Mouse (Mus musculus): Measurements from ENCODE around the gene Szt2. TPM values are rescaled to one million over a fixed set of nuclear protein-coding genes. Genes with fewer than 3 reads are reported as not detected.

Szt2 gene
- polyA plus RNA-seq, 1 experiment from 2014 or later = 13.6 TPM

DNA sequence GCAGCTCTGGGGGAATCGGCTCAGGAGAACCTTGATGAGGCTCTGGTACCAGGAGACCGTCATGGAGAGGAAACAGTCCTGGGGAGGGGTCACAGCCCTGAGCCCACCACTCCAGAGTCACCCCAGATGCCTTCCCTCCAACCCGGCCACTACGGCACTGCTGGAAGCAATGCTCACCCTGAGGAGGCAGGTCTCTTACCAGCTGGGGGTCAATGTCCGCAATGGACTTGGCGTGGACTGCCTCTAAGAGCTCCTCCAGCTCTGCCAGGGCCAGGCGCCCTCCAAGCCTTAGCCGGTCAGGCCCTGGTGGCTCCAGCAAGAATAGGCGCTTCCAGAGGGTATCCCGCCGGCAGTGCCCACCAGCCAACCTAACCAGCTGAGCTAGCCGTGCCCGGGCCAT, 44.4 kb downstream of the Szt2 start:
- no peak overlapping the region for H3K27ac ChIP-seq
- H3K4me3 ChIP-seq = no peak overlapping the region
- peaks cover 79% of the 10 kb centered on the region for H3K36me3 ChIP-seq
- peaks cover 9% of the 10 kb centered on the region for H3K4me1 ChIP-seq
- H3K9me3 ChIP-seq (replicated peaks) = no peaks in the 10 kb centered on the region
- no peak overlapping the region for H3K9ac ChIP-seq
- no peaks in the 10 kb centered on the region for H3K27me3 ChIP-seq
- 94% methylated on average over 13 of the region's 13 CpGs for WGBS
- no peak overlapping the region for H3K4me2 ChIP-seq (replicated peaks)
- ATAC-seq (ENCODE audit: low FRiP score) = no peak

DNA sequence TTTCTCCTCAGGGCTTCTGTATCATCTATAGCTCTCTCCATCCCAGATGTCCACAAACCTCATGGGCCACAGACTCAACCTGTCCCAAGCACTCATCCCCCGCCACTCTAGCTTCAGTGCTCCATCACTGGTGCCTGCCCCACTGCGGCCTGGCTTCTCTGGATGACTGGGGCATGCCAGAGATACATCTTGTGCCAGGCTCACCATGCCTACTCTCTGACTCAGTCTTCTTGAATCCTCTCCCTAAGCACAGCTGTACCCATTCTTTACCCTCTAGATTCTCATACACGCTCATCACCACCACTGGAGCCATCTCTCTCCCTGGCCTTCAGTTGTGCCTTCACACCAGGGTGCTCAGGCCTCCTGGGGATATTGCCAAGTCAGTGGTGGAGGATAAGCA, 45.1 kb downstream of the Szt2 start:
- no peak overlapping the region for H3K4me3 ChIP-seq
- 94% methylated on average over 3 of the region's 3 CpGs for WGBS
- H3K27ac ChIP-seq = no peak overlapping the region
- peaks cover 13% of the 10 kb centered on the region for H3K4me1 ChIP-seq
- no peaks in the 10 kb centered on the region for H3K27me3 ChIP-seq
- H3K36me3 ChIP-seq = peaks cover 72% of the 10 kb centered on the region
- no peak overlapping the region for H3K4me2 ChIP-seq (replicated peaks)
- no peak for ATAC-seq (ENCODE audit: low FRiP score)
- H3K9me3 ChIP-seq (replicated peaks) = no peaks in the 10 kb centered on the region
- H3K9ac ChIP-seq = no peak overlapping the region

DNA sequence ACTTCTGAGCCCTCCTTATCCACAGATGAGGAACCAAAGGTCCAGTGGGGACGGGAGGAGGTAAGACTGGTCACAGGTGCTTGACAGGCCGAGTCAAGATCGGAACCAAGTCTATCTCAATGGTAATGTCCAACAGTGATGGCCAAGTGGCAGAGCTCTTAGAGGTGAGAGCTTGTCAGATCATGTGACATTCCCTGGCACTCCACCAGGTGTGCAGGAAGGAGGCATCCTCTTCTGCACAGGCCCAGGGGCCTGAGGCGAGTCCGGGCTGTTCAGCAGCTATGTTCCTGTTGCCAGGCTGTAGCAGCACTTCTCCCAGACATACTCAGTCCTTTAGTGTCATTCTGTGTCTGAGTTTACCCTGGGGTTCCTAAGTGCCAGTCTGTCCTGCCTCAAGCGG, 46.2 kb downstream of the Szt2 start:
- H3K36me3 ChIP-seq = peaks cover 62% of the 10 kb centered on the region

DNA sequence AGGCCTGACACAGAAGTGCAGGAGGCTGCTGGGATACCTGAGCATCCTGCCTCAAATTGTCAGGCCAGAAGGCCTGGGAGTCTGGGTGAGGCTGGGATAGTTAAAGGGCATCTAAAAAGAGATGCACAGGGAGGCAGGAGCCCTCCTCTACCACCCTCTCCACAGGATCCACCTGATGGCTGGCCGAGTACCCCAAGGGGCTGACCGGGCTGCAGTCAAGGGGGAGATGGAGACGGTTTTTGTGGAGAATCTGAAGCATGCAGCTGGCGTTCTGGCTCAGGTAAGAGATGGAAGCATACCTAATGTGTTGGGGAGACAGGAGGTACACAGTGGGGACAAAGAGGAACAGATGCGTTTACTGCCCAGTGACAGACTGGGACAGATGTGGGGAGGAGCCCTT, 47.6 kb downstream of the Szt2 start:
- Histone ChIP-seq H3K4me3 (no peak overlapping the region), H3K4me1 (peaks cover 13% of the 10 kb centered on the region), H3K27ac (no peak overlapping the region), H3K9ac (no peak overlapping the region), H3K36me3 (peaks cover 50% of the 10 kb centered on the region), H3K9me3 (replicated peaks) (no peaks in the 10 kb centered on the region), H3K27me3 (no peaks in the 10 kb centered on the region), H3K4me2 (replicated peaks) (no peak overlapping the region)
- no peak for ATAC-seq (ENCODE audit: low FRiP score)
- WGBS = 89% methylated on average over 5 of the region's 5 CpGs

More for the DNA sequence above, 46.2 kb downstream of the Szt2 start:
- Histone ChIP-seq H3K9ac (no peak overlapping the region), H3K4me3 (no peak overlapping the region), H3K4me1 (peaks cover 13% of the 10 kb centered on the region), H3K27me3 (no peaks in the 10 kb centered on the region), H3K9me3 (replicated peaks) (no peaks in the 10 kb centered on the region), H3K4me2 (replicated peaks) (no peak overlapping the region), H3K27ac (no peak overlapping the region)
- ATAC-seq (ENCODE audit: low FRiP score) = no peak
- 87% methylated on average over 6 of the region's 6 CpGs for WGBS

DNA sequence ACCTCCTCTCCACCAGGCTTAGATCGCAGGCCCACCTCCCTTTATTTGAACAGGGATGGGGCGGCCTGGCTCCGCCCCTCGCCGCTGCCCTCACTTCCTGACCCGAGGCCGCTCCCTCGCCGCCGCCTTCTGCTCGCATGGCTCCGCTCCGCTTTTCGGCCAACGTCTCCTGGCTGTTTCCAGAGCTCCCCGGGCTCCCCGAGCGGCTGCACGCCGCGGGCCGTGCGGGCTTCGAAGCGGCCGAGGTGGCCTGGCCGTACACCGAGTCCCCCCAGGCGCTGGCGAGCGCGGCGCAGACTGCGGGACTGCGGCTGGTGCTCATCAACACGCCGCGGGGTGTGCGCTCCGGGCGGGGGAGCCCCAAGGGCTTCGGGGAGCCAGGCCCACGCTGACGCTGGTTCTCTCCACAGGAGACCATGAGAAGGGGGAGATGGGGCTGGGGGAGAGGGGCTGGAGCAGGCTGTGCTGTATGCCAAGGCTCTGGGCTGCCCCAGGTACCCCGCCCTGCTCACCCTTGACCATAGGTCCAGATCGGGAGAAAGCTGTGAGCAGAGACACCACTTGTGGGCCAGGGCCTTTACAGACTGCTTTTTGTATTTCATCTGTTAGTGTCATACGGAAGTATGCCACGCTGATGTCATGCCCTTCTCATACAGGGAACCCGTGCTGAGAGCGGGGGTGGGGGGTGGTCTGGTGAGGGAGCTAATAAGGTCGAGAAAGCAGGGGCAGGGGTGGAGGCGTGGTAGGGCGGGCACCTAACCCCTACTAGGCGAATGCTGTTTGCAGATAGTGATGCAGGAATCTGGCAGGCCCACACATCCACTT, 49.0 kb downstream of the Szt2 start:
- Histone ChIP-seq H3K4me2 (replicated peaks) (peak overlapping the region; percentile 96), H3K4me1 (peaks cover 13% of the 10 kb centered on the region), H3K27ac (peak overlapping the region; percentile 90), H3K9ac (peak overlapping the region; percentile 78), H3K9me3 (replicated peaks) (no peaks in the 10 kb centered on the region), H3K36me3 (peaks cover 37% of the 10 kb centered on the region), H3K4me3 (peak overlapping the region; percentile 53), H3K27me3 (no peaks in the 10 kb centered on the region)
- 1% methylated on average over 52 of the region's 54 CpGs for WGBS
- peak; percentile 84 for ATAC-seq (ENCODE audit: low FRiP score)

DNA sequence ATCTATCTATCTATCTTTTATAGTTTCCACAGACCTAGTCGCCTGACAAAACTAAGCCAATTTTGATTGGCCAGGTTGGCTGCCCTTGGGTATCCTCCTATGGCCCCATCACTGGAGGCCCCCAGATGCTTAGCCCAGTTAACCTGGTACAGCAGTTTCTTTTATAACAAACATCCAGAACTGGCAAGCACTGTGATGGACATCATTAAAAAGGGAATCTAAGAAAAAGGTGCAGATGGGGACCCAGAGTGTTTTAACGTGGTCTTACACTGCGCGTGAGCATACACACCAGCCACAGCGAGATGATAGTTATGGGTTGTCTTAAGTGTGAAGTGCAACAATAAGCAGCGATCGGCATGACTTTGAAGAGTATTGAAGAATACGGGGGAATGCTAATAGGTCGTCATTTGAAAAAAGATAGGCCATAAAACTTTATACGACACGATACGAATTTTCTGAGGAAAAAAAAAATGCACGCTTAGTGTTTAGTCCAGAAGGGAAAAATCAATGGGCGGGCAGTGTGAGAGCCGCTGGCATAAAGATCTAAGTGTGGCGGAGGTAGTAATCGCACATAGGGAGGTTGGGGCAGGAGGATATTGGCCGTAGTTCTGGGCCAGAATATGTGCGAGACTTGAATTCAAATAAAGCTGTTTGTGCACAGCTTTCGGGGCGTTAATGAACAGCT, 49.7 kb downstream of the Szt2 start:
- WGBS = 17% methylated on average over 21 of the region's 21 CpGs
- Histone ChIP-seq H3K27ac (peak overlapping the region; percentile 90), H3K27me3 (no peaks in the 10 kb centered on the region), H3K4me1 (peaks cover 13% of the 10 kb centered on the region), H3K4me2 (replicated peaks) (peak overlapping the region; percentile 96), H3K4me3 (peak overlapping the region; percentile 53), H3K9ac (peak overlapping the region; percentile 78), H3K9me3 (replicated peaks) (no peaks in the 10 kb centered on the region), H3K36me3 (peaks cover 29% of the 10 kb centered on the region)
- 0 out of 2 replicates have a peak, but pooled peaks have one; percentile 32 for ATAC-seq (ENCODE audit: low FRiP score)

DNA sequence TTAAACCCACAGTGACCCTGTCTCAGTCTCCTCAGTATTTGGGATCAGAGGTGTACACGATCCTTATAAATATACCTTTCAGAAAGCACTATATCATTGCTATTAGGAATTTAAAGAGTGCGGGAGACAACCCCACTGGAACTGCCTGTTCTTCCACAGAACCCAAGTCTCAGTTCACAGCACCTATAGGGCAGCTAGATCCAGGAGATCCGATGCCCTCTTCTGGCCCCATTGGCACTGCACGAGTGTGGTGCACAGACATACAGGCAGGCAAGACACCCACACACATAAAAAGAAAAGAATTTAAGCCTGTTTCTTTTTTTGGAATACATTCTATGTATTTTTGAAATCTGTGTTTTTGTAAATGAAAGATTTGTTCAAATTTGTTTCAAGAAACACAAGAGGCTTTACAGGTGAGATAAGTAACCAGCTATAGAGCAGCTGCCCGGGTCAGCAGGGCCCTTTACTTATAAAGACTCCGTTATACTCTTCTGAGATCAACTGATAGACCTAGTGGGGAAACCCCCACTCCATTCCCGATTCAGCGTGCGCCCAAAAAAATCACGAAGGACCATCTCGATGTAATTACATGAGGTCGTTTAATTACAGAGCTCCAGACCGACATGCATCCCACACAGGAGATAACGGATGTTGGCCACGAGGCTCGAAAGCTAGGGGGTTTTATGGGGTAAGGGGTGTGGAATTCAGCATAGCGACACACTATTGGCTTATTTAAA, 50.7 kb downstream of the Szt2 start:
- H3K36me3 ChIP-seq = peaks cover 19% of the 10 kb centered on the region
- H3K9me3 ChIP-seq (replicated peaks) = no peaks in the 10 kb centered on the region
- 90% methylated on average over 17 of the region's 17 CpGs for WGBS
- no peak overlapping the region for H3K9ac ChIP-seq
- no peak overlapping the region for H3K4me2 ChIP-seq (replicated peaks)
- H3K27ac ChIP-seq = no peak overlapping the region
- no peak for ATAC-seq (ENCODE audit: low FRiP score)
- peaks cover 13% of the 10 kb centered on the region for H3K4me1 ChIP-seq
- no peak overlapping the region for H3K4me3 ChIP-seq
- H3K27me3 ChIP-seq = no peaks in the 10 kb centered on the region

DNA sequence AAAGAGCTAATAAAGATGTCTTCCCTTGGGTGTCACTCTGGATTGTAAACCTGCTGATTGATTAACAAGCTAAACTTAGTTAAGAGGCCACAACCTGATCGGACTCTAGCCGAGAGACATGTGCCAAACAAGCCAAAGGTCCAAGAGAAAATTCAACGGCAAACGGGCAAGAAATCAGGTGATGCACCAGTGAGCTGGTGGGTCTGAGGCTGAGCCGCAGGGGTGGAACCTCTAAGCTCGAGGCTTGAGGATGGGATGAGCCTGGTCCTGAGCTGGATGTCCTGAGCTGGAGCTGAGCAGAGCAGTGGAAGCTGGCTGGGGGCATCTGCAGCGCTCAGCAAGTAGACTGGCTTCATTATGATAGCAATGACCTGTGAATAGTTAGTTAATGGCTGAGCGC, 51.6 kb downstream of the Szt2 start:
- WGBS = 88% methylated on average over 8 of the region's 8 CpGs

DNA sequence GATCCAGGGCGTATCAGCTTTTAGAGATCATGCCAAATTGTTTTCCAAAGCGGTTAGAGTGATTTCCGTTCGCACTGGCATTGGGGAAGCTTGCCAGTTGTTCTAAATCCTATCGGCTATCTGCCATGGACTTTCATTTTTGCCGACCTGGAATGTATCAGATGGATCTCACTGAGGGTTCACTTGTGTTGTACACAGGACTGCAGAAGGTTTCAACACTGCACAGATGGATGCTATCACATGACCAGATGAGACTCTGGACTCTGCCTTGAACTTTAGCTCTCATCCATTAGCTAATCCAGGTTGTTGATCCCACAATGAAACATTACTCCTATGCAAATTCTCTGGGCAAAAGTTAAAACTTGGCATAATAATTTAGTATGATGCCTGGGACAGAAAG, 52.3 kb downstream of the Szt2 start:
- Histone ChIP-seq H3K9ac (no peak overlapping the region), H3K36me3 (peaks cover 3% of the 10 kb centered on the region; the same call in 1 of the 2 replicates), H3K27me3 (no peaks in the 10 kb centered on the region), H3K27ac (no peak overlapping the region), H3K4me2 (replicated peaks) (no peak overlapping the region), H3K9me3 (replicated peaks) (no peaks in the 10 kb centered on the region), H3K4me1 (peaks cover 13% of the 10 kb centered on the region), H3K4me3 (no peak overlapping the region)
- ATAC-seq (ENCODE audit: low FRiP score) = no peak
- whole genome bisulfite sequencing = 91% methylated on average over 6 of the region's 6 CpGs

More for the DNA sequence above, 51.6 kb downstream of the Szt2 start:
- Histone ChIP-seq H3K4me1 (peaks cover 13% of the 10 kb centered on the region), H3K27ac (no peak overlapping the region), H3K36me3 (peaks cover 11% of the 10 kb centered on the region), H3K27me3 (no peaks in the 10 kb centered on the region), H3K9me3 (replicated peaks) (no peaks in the 10 kb centered on the region), H3K4me3 (no peak overlapping the region), H3K4me2 (replicated peaks) (no peak overlapping the region), H3K9ac (no peak overlapping the region)
- ATAC-seq (ENCODE audit: low FRiP score) = no peak

DNA sequence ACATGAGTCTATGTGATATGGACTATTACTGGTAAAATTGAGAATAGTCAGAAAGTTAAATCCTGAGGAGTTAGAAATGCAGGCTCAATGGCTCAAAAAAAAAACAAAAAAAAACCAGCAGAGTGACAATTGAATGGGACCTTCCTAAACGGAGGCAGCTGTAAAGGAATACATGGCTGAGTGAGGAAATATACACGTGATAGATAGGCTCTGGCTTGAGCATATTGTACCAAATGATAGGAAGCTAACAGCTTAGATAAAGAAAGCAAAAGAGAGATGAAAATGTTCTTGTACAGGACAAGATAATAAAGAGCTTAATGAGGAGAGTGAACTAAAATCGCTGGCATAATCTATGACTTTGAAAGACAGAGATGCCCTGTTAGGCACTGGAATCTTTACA, 54.8 kb downstream of the Szt2 start:
- no peak overlapping the region for H3K27ac ChIP-seq
- ATAC-seq (ENCODE audit: low FRiP score) = no peak
- H3K4me2 ChIP-seq (replicated peaks) = no peak overlapping the region
- no peak overlapping the region for H3K4me3 ChIP-seq
- no peaks in the 10 kb centered on the region for H3K9me3 ChIP-seq (replicated peaks)
- H3K4me1 ChIP-seq = peaks cover 2% of the 10 kb centered on the region
- H3K9ac ChIP-seq = no peak overlapping the region
- no peaks in the 10 kb centered on the region for H3K27me3 ChIP-seq
- WGBS = 75% methylated on average over 3 of the region's 3 CpGs
- no peaks in the 10 kb centered on the region for H3K36me3 ChIP-seq

DNA sequence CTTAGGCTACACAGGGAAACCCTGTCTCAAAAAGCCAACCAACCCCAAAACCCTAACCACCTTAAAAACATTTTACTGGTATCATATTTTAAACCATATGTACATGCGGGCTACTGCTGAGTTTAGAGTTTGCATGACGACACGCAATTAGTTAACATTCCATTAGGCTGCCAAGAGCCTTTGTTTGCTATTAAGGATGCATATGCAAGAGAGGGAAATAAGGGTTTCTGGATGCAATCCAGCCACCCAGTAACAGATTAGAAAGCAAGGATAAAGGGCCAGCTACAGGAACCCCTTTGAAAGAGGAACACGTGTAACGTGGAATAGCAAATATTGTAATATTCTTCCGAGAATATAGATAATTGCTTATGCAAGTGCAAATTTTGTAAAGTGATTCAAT, 55.4 kb downstream of the Szt2 start:
- Histone ChIP-seq H3K4me1 (no peaks in the 10 kb centered on the region), H3K4me3 (no peak overlapping the region), H3K4me2 (replicated peaks) (no peak overlapping the region), H3K27me3 (no peaks in the 10 kb centered on the region), H3K9ac (no peak overlapping the region), H3K27ac (no peak overlapping the region), H3K9me3 (replicated peaks) (no peaks in the 10 kb centered on the region), H3K36me3 (no peaks in the 10 kb centered on the region)
- no peak for ATAC-seq (ENCODE audit: low FRiP score)
- WGBS = 90% methylated on average over 6 of the region's 6 CpGs

DNA sequence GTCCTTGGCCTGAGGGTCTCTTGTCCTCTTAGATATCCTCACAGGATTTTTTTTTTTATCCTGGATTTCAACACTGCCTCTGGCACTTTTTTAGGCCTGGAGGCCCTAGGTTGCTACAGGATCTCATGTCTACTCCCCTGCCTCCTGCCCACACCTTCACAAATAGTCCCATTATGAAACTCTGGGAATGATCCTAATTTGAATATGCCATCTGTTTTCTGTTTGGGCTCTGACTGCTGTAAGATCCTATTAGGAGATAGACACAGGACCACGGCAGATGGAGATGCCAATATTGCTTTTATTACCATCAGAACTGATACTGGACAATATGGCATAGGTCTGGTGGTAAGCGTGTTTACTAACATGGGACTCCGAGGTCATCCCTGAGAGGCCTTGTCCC, 57.2 kb downstream of the Szt2 start:
- H3K9me3 ChIP-seq (replicated peaks) = no peaks in the 10 kb centered on the region
- no peak overlapping the region for H3K27ac ChIP-seq
- 92% methylated on average over 3 of the region's 3 CpGs for WGBS
- H3K27me3 ChIP-seq = no peaks in the 10 kb centered on the region
- no peak for ATAC-seq (ENCODE audit: low FRiP score)
- no peak overlapping the region for H3K4me3 ChIP-seq
- no peaks in the 10 kb centered on the region for H3K36me3 ChIP-seq
- no peak overlapping the region for H3K4me2 ChIP-seq (replicated peaks)
- H3K4me1 ChIP-seq = peaks cover 10% of the 10 kb centered on the region; the same call in 1 of the 2 replicates
- no peak overlapping the region for H3K9ac ChIP-seq

All from hindbrain, embryonic 12.5 days (tissue).